Mouse (Mus musculus): ENCODE measurements around the gene Ttll2.
A peak's percentile ranks its signal among the peaks of the same experiment; 100 is the strongest.
"Not testable (repeated sequence)": the region's sequence is repeated elsewhere in the genome, so short reads cannot be mapped to it uniquely, and the experiment has no call there.

Ttll2 gene

GRCm38 (mm10) chr17:7365615-7366014, 13.1 kb upstream of the Ttll2 start:
- not testable (repeated sequence) for DNase-seq (ENCODE audit: low spot score in 2 of 2)

- peak; percentile 62 to 72 for DNase-seq (ENCODE audit: low spot score in 2 of 2)
Measured at GRCm38 (mm10) chr17:7360749-7361465, 8.4 kb upstream of the Ttll2 start.

- peak; percentile 28 to 46 for DNase-seq (ENCODE audit: low spot score in 2 of 2)
Measured at GRCm38 (mm10) chr17:7359806-7360205, 7.3 kb upstream of the Ttll2 start.

- DNase-seq (ENCODE audit: low spot score in 2 of 2), result not testable (repeated sequence)
Measured at GRCm38 (mm10) chr17:7348765-7349164, 3.7 kb downstream of the Ttll2 start.

GRCm38 (mm10) chr17:7337381-7337780, 15.1 kb downstream of the Ttll2 start:
- DNase-seq (ENCODE audit: low spot score in 2 of 2), result not testable (repeated sequence)

- DNase-seq (ENCODE audit: low spot score in 2 of 2), result not testable (repeated sequence)
Measured at GRCm38 (mm10) chr17:7332745-7333144, 19.8 kb downstream of the Ttll2 start.

- DNase-seq (ENCODE audit: low spot score in 2 of 2), result not testable (repeated sequence)
Measured at GRCm38 (mm10) chr17:7326415-7326814, 26.1 kb downstream of the Ttll2 start.

- DNase-seq (ENCODE audit: low spot score in 2 of 2), result not testable (repeated sequence)
Measured at GRCm38 (mm10) chr17:7324346-7324745, 28.1 kb downstream of the Ttll2 start, which contains the start of gene Tcp10a. Gene Tcp10a (plus strand): TSS chr17:7324646.

GRCm38 (mm10) chr17:7319789-7320188, 32.7 kb downstream of the Ttll2 start:
- DNase-seq (ENCODE audit: low spot score in 2 of 2), result not testable (repeated sequence)

GRCm38 (mm10) chr17:7315693-7316382, 36.7 kb downstream of the Ttll2 start:
- DNase-seq (ENCODE audit: low spot score in 2 of 2), result not testable (repeated sequence)

GRCm38 (mm10) chr17:7306278-7307196, 46.0 kb downstream of the Ttll2 start:
- DNase-seq (ENCODE audit: low spot score in 2 of 2), result peak; percentile 79 to 86
